Mouse (Mus musculus): ENCODE results near the gene Oxsr1.

Gene Oxsr1

DNA sequence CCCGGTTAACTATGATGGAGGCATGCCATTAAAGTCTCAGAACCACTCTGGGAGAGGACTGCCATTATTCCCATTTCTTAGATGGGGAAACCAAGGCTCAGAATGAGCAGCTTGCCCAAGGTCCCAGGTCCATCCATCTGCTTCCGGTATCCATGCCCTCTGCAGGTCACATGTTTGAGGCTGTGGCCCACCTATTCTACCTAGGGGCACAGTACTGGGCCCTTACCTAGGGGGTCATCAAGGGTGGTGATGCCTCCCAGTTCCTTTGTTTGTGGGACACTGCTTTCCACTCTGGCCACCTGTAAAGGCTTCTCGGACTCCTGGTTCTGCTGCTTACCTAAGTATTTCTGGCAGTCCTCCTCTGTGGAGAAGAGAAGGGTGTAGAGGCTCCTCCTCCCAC is 16.1 kb upstream of the Oxsr1 start:
- DNase-seq (ENCODE audit: low spot score in 2 of 2) = no peak

DNA sequence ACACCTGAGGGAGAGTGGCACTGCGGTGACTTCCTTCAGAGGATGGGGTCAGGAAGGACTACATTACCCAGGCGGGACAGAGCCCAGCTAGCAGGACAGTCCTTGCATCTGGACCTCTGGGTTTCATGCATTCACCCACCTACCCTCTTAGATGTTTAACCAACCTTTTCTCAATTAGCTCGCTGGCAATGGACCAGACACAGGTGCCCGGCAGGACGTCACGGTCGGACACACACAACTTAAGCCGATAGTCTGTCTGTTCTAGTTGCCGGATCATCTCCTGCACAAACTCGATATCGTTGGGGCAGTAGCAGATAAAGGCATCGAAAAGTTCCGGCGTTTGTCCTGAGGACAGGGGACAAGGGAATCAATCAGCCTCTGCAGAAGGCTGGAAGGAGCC is 15.6 kb upstream of the Oxsr1 start:
- DNase-seq (ENCODE audit: low spot score in 2 of 2) = no peak

DNA sequence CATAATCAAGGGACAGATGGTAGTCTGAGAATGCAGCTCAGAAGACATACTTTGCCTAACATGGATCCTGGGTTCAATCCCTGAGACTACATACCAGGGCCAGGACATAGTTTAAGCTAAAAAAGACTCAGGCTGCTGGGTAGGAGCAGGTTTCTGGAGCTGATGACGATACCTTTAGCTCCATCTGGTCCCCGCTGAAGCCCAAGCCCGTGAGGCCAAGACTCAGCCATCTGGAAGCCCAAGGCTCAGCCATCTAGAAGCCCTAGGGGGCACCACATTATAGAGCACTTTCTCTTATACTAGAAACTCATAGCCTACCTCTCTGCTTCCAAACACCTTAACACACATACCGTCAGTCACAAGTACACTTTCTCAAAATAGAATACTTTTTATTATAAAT is 13.3 kb upstream of the Oxsr1 start:
- no peak for DNase-seq (ENCODE audit: low spot score in 2 of 2)

DNA sequence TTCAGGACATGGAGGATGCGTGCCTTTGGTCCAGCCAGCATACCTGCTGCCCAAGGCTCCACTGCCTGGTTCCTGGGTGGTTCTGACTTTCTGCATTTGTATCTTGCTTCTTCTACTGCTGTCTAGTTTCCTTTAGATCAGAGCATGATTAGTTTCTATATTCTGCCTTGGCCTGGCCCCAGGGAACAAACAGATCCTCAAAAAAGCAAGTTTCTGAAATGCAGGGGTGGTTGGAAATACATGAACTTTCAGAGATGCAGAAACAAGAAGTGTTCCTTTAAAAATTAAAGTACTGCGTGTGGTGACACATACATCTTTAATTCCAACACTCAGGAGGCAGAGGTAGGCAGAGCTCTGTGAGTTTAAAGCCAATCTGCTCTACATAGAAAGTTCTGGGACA is 12.6 kb upstream of the Oxsr1 start:
- no peak for DNase-seq (ENCODE audit: low spot score in 2 of 2)

DNA sequence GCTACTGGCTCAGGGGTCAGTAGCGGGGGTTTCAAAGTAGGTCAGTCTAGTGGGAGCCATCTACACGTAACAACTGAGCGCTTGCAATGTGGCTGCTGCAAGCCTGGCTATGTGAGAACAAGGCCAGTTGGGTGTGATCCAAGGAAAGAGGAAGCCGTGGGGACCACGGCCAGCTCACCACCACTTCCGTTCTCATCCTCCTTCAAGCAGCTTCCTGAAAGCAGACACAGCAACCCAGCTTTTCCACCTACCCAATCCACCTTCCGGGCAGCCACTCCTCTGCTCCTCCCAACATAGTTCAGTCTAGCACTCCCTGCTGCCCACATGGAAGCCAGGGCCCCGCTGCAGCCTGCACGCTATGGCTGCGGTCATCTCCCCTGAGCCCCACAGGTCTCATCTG is 12.1 kb upstream of the Oxsr1 start:
- peak; percentile 45 to 60 for DNase-seq (ENCODE audit: low spot score in 2 of 2)

GRCm38 (mm10) chr9:119330186-119330963 is 8.1 kb upstream of the Oxsr1 start:
- no peak for DNase-seq (ENCODE audit: low spot score in 2 of 2)

- no peak for DNase-seq (ENCODE audit: low spot score in 2 of 2)
These were observed 6.3 kb upstream of the Oxsr1 start for GRCm38 (mm10) chr9:119328488-119328887.

- no peak for DNase-seq (ENCODE audit: low spot score in 2 of 2)
These were observed 1.9 kb upstream of the Oxsr1 start for GRCm38 (mm10) chr9:119324130-119324529.

DNA sequence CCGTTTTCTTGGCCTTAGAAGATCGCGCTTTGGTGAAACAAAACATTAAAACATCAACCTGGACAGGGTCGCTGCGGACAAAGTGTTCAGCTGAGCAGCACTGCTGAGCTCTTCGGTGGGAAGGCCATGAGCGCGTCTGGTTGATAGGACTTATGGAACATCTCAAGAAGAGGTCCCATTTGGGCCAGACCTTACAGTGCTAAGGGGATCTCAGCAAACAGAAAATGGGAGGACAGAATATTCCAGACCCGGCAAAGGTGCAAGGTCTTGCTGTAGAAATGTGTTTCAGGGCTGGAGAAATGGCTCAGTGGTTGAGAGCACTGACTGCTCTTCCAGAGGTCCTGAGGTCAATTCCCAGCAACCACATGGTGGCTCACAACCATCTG is 1.0 kb upstream of the Oxsr1 start:
- DNase-seq (ENCODE audit: low spot score in 2 of 2) = no peak

DNA sequence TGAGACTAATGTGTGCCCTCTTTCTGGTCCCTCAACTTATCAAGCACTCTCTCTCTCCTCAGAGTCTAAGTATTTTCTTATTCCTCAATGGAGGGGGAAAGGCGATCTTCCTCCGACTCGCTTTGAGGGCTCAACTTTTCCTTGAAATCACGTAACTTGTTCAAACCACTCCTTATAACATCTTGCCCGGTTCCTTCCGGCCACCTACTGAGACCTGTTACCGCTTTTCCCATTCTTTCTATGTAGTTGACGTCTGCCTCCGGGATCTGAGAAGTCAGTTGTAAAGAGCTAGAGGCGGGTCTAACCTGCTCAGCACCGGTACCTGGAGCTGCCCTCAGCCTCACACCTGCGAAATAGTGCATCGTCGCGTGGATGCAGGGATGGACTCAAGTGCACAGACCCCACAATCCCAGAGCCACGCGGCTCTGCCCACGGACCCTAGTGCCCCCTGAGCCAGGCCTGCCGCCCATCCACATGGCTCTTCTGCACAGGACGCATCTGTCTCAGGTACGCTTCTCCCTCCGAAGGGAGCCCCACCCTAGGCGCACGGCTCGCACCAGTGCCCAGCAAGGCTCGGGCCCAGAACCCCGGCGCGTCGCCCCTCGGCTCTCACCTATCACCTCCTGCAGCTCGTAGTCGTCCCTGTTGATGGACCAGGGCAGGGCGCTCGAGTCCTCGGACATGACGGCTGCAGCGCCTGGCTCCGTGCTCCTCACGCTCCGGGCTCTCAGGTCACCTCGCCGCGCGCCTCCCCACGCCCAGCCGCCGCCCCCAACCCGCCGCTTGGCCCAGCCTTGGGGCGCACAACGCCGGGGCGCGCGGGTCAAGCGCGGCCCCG is 616 bp downstream of the Oxsr1 start:
- DNase-seq (ENCODE audit: low spot score in 2 of 2) = no peak

DNA sequence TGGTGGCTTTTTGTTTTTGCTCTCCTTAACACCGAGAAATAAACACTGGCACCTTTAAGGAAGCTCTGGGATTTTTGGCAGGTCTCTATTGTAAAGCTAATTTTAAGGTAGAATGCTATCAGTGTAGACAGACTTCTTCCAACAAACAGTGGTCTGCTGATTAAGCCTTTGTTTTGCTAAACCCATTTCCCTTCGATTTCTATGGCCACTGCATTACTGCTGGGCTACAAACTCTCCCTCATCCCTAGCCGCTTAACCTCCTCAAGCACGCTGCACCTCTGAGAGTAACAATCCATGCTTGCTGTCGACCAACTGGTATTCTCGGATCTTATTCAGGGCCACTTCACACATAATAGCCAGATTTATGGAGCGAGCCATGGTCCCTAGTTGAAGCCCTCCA is 1.3 kb downstream of the Oxsr1 start:
- DNase-seq (ENCODE audit: low spot score in 2 of 2) = no peak

DNA sequence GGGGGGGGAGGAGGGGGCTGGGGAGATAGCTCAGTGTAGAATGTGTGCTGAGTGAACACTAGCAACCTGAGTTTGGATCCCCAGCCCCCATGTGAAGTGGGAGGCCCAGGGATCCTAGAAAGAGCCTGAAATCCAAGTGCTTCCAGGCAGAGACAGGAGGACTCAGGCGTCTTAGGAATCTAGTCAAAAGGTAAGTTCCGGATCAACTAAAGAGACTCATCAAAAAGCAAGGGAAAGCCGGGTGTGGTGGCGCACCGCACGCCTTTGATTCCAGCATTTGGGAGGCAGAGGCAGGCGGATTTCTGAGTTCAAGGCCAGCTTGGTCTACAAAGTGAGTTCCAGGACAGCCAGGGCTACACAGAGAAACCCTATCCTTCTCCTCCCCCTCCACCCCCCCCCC is 1.8 kb downstream of the Oxsr1 start:
- no peak for DNase-seq (ENCODE audit: low spot score in 2 of 2)

GRCm38 (mm10) chr9:119318891-119319290 is 3.3 kb downstream of the Oxsr1 start:
- DNase-seq (ENCODE audit: low spot score in 2 of 2) = no peak

- no peak for DNase-seq (ENCODE audit: low spot score in 2 of 2)
These were observed 9.1 kb downstream of the Oxsr1 start for GRCm38 (mm10) chr9:119313096-119313495.

GRCm38 (mm10) chr9:119309067-119309466 is 13.2 kb downstream of the Oxsr1 start:
- no peak for DNase-seq (ENCODE audit: low spot score in 2 of 2)

GRCm38 (mm10) chr9:119305863-119306262 is 16.4 kb downstream of the Oxsr1 start:
- no peak for DNase-seq (ENCODE audit: low spot score in 2 of 2)

GRCm38 (mm10) chr9:119298563-119298962 is 23.7 kb downstream of the Oxsr1 start:
- no peak for DNase-seq (ENCODE audit: low spot score in 2 of 2)

DNA sequence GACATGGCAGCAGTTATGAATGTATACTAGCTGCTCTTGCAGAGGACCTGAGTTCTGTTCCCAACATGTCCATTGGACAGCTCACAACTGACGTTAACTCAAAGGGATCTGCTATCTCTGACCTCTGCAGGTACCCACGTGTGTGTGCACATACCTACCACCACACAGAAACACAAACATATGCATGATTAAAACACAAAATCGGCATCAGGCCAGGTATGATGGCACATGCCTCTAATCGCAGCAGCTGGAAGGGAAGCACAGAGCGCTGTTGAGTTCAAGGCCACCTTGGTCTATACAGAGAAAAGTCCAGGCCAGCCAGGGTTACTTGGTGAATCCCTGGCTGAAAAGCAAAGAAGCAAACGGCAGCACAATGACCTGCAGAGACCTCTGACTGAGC is 24.5 kb downstream of the Oxsr1 start:
- no peak for DNase-seq (ENCODE audit: low spot score in 2 of 2)

DNA sequence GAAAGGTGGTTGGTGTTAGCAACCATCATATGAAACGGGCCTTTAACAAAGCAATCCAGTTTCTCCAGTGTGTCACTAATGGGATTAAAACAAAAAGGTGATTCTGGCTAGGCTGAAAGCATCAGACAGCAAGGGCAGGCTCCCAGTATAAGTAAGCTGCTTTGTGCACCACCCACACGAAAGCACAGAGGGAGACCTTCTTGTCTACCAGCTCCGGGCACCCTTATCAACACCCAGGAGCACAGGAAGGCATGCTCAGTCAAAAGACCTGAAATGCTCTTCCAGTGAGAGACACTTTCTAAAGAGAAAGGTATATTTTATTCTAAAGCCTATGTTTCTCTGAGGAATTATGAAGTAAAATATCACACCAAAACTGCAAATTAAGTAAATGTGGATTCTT is 31.4 kb downstream of the Oxsr1 start:
- no peak for DNase-seq (ENCODE audit: low spot score in 2 of 2)

DNA sequence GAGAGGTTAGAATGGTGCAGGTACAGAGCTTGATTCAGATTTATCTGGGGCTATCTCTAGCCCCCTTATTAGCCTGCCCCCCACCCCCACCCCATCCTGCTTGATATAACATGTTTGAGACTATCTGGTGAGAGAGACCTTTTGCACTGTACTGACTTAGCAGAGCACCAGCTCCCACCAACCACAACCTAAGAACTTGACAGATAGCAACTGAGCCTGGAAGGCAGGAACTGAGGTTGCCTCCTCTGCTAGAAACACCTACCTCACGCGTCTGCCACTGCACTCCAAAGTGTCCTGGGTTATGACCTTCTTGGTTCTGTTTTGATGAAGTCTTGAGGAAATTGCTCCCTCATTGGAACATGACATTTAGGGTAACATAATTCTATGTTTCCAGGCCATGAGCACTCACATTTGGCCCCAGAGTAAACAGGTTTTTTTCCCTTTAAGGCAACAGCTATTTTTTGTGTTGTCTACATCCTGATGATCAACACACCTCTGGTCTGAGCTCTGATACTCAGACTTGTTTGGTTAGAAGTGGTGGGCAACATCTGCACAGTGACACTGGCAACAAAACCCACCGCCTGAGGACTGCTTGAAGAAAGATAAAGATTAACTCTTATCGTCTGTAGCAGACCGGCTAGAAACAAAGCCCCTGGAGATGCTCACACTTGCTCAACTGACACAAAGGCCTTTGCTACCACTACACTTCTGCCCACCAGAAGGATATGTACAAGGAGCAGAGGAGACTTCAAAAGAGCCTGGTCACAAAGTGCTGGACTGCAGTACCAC is 41.1 kb downstream of the Oxsr1 start:
- DNase-seq (ENCODE audit: low spot score in 2 of 2) = no peak

DNA sequence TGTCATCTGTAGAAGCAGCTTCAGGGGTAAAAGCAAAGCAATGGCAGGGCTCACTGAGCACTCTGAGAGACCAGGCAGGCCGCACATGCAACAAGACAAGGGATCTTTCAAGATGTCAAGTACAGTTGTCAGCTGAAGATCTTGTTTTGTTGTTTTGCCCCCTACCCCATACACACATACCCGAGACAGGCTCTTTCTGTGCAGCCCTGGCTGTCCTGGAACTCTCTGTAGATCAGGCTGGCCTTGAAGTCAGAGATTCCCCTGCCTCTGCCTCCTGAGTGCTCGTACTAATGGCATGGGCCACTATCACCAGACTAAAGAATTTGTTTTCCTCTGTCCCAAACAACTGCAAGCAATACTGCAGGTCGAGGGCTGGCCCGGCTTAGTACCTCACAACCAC is 44.2 kb downstream of the Oxsr1 start:
- DNase-seq (ENCODE audit: low spot score in 2 of 2) = no peak

- DNase-seq (ENCODE audit: low spot score in 2 of 2) = no peak
These were observed 45.9 kb downstream of the Oxsr1 start for GRCm38 (mm10) chr9:119276321-119276720.

All from spleen, postnatal 36 days (tissue).